Mouse (Mus musculus) forebrain, embryonic 13.5 days (tissue): ENCODE measurements around the gene Slc12a8. TPM values are rescaled to one million over a fixed set of nuclear protein-coding genes. Genes with fewer than 3 reads are reported as not detected.

Source experiments
- ATAC-seq: fragments of 200-750 bp; cut with Nextera tagmentation; 2 replicates; pipeline ENCODE4 v1.8.0; 2017
- H3K27ac ChIP-seq: fragments of 300-500 bp; sonication (generic); 2 replicates; pipeline ENCODE4 v1.5.1; 2015; ENCODE audit warnings: inconsistent platforms, mild to moderate bottlenecking, moderate library complexity
- H3K27me3 ChIP-seq: fragments of 300-500 bp; sonication (generic); 2 replicates; pipeline ENCODE4 v1.6.1; 2015; ENCODE audit warnings: mild to moderate bottlenecking, inconsistent platforms
- H3K36me3 ChIP-seq: fragments of 300-500 bp; sonication (generic); 2 replicates; pipeline ENCODE4 v1.6.1; 2015; ENCODE audit warnings: mild to moderate bottlenecking, inconsistent platforms; ENCODE audit not compliant: poor library complexity, severe bottlenecking
- H3K4me1 ChIP-seq: fragments of 300-500 bp; sonication (generic); 2 replicates; pipeline ENCODE4 v1.6.1; 2015; ENCODE audit warnings: inconsistent platforms
- H3K4me2 ChIP-seq: fragments of 300-500 bp; sonication (generic); 2 replicates; pipeline ENCODE4 v1.6.1; 2015; ENCODE audit warnings: inconsistent platforms, mild to moderate bottlenecking, moderate library complexity
- H3K4me3 ChIP-seq: fragments of 300-500 bp; sonication (generic); 2 replicates; pipeline ENCODE4 v1.5.1; 2015; ENCODE audit warnings: mild to moderate bottlenecking, inconsistent platforms
- H3K9ac ChIP-seq: fragments of 300-500 bp; sonication (generic); 2 replicates; pipeline ENCODE4 v1.6.1; 2015; ENCODE audit warnings: mild to moderate bottlenecking, inconsistent platforms
- H3K9me3 ChIP-seq: fragments of 300-500 bp; sonication (generic); replicated peaks from 2 replicates; pipeline ENCODE4 v1.6.1; 2016; ENCODE audit warnings: inconsistent platforms
- WGBS: fragments of 180-500 bp; shearing (Covaris S2); methylation state at CpG from one replicate; pipeline ENCODE4 v1.1.7; 2015; 5-methylcytosine and 5-hydroxymethylcytosine counted together
- polyA plus RNA-seq: library from polyadenylated mRNA; unstranded; fragments of >200 nt; fragmentation: Nextera tagmentation; extraction: Ambion mirVana; gene quantifications from 2 replicates; pipeline ENCODE4 v1.2.1, GENCODE M21; 2015

The Slc12a8 gene
- polyA plus RNA-seq, 1 experiment from 2014 or later, result 0.67 TPM

GRCm38 (mm10) chr16:33517627-33518026, 499 bp downstream of the Slc12a8 start:
- peak; percentile 39; the same call in 1 of the 2 replicates for ATAC-seq
- 14% methylated on average over 4 of the region's 4 CpGs for WGBS

GRCm38 (mm10) chr16:33518236-33518635, 1.1 kb downstream of the Slc12a8 start:
- Histone ChIP-seq H3K9ac (no peak overlapping the region), H3K4me3 (no peak overlapping the region), H3K4me2 (no peak overlapping the region), H3K27ac (no peak overlapping the region), H3K9me3 (no peaks in the 10 kb centered on the region), H3K27me3 (no peaks in the 10 kb centered on the region), H3K36me3 (no peaks in the 10 kb centered on the region), H3K4me1 (peaks cover 19% of the 10 kb centered on the region)
- 82% methylated on average over 7 of the region's 7 CpGs for WGBS
- ATAC-seq, result no peak

More at GRCm38 (mm10) chr16:33517627-33518026, 499 bp downstream of the Slc12a8 start:
- Histone ChIP-seq H3K9ac (no peak overlapping the region), H3K4me2 (peak overlapping the region; percentile 75), H3K27me3 (no peaks in the 10 kb centered on the region), H3K27ac (no peak overlapping the region), H3K4me3 (peak overlapping the region; percentile 38; the same call in 1 of the 2 replicates), H3K36me3 (no peaks in the 10 kb centered on the region), H3K9me3 (no peaks in the 10 kb centered on the region), H3K4me1 (peaks cover 19% of the 10 kb centered on the region)

GRCm38 (mm10) chr16:33519916-33520568, 2.9 kb downstream of the Slc12a8 start:
- WGBS, result 79% methylated on average over 6 of the region's 6 CpGs
- no peaks in the 10 kb centered on the region for H3K36me3 ChIP-seq
- H3K27me3 ChIP-seq, result no peaks in the 10 kb centered on the region

GRCm38 (mm10) chr16:33522516-33522915, 5.4 kb downstream of the Slc12a8 start:
- WGBS, result 75% methylated on average over 4 of the region's 4 CpGs
- Histone ChIP-seq H3K27ac (no peak overlapping the region), H3K4me2 (no peak overlapping the region), H3K36me3 (no peaks in the 10 kb centered on the region), H3K27me3 (no peaks in the 10 kb centered on the region), H3K4me3 (no peak overlapping the region), H3K4me1 (peaks cover 10% of the 10 kb centered on the region), H3K9me3 (no peaks in the 10 kb centered on the region), H3K9ac (no peak overlapping the region)
- ATAC-seq, result no peak

More at GRCm38 (mm10) chr16:33519916-33520568, 2.9 kb downstream of the Slc12a8 start:
- Histone ChIP-seq H3K4me1 (peaks cover 24% of the 10 kb centered on the region), H3K9me3 (no peaks in the 10 kb centered on the region), H3K9ac (no peak overlapping the region), H3K27ac (no peak overlapping the region), H3K4me3 (no peak overlapping the region), H3K4me2 (no peak overlapping the region)
- no peak for ATAC-seq

GRCm38 (mm10) chr16:33523571-33523970, 6.4 kb downstream of the Slc12a8 start:
- Histone ChIP-seq H3K9me3 (peaks cover 5% of the 10 kb centered on the region), H3K9ac (no peak overlapping the region), H3K36me3 (no peaks in the 10 kb centered on the region), H3K4me1 (0 out of 2 replicates have a peak, but pooled peaks cover 5% of the 10 kb centered on the region), H3K4me2 (no peak overlapping the region), H3K27me3 (no peaks in the 10 kb centered on the region), H3K27ac (no peak overlapping the region), H3K4me3 (no peak overlapping the region)
- WGBS, result 67% methylated on average over 10 of the region's 10 CpGs
- no peak for ATAC-seq

- Histone ChIP-seq H3K4me3 (no peak overlapping the region), H3K27me3 (no peaks in the 10 kb centered on the region), H3K9me3 (peaks cover 5% of the 10 kb centered on the region), H3K36me3 (no peaks in the 10 kb centered on the region), H3K27ac (no peak overlapping the region), H3K9ac (no peak overlapping the region), H3K4me1 (peaks cover 12% of the 10 kb centered on the region), H3K4me2 (no peak overlapping the region)
- ATAC-seq, result no peak
- 58% methylated on average over 11 of the region's 11 CpGs for WGBS
These were observed 12.7 kb downstream of the Slc12a8 start for GRCm38 (mm10) chr16:33529502-33530454.

- H3K27me3 ChIP-seq, result no peaks in the 10 kb centered on the region
- H3K4me2 ChIP-seq, result no peak overlapping the region
- no peak overlapping the region for H3K9ac ChIP-seq
- H3K36me3 ChIP-seq, result no peaks in the 10 kb centered on the region
- H3K4me3 ChIP-seq, result no peak overlapping the region
- peaks cover 5% of the 10 kb centered on the region for H3K9me3 ChIP-seq
- H3K4me1 ChIP-seq, result peaks cover 12% of the 10 kb centered on the region
- 88% methylated on average over 8 of the region's 8 CpGs for WGBS
- H3K27ac ChIP-seq, result no peak overlapping the region
- no peak for ATAC-seq
These were observed 14.1 kb downstream of the Slc12a8 start for GRCm38 (mm10) chr16:33531184-33531583.

- WGBS, result 89% methylated on average over 8 of the region's 8 CpGs
- Histone ChIP-seq H3K27me3 (no peaks in the 10 kb centered on the region), H3K36me3 (no peaks in the 10 kb centered on the region), H3K4me2 (no peak overlapping the region), H3K4me1 (peaks cover 9% of the 10 kb centered on the region; the same call in 1 of the 2 replicates), H3K27ac (no peak overlapping the region), H3K9me3 (no peaks in the 10 kb centered on the region), H3K4me3 (no peak overlapping the region), H3K9ac (no peak overlapping the region)
- ATAC-seq, result no peak
These were observed 19.3 kb downstream of the Slc12a8 start for GRCm38 (mm10) chr16:33536456-33536855.

- H3K9me3 ChIP-seq, result no peaks in the 10 kb centered on the region
- H3K4me1 ChIP-seq, result peaks cover 9% of the 10 kb centered on the region; the same call in 1 of the 2 replicates
- H3K27ac ChIP-seq, result 0 out of 2 replicates have a peak overlapping the region, but pooled peaks have one; percentile 31
- H3K9ac ChIP-seq, result no peak overlapping the region
- H3K4me2 ChIP-seq, result no peak overlapping the region
- H3K4me3 ChIP-seq, result no peak overlapping the region
- 80% methylated on average over 21 of the region's 21 CpGs for whole genome bisulfite sequencing
- no peak for ATAC-seq
- H3K36me3 ChIP-seq, result no peaks in the 10 kb centered on the region
- no peaks in the 10 kb centered on the region for H3K27me3 ChIP-seq
These were observed 20.5 kb downstream of the Slc12a8 start for GRCm38 (mm10) chr16:33537499-33538225.

GRCm38 (mm10) chr16:33544346-33544745, 27.2 kb downstream of the Slc12a8 start:
- H3K4me2 ChIP-seq, result no peak overlapping the region
- 97% methylated on average over 2 of the region's 2 CpGs for WGBS
- H3K36me3 ChIP-seq, result no peaks in the 10 kb centered on the region
- H3K9ac ChIP-seq, result no peak overlapping the region
- no peak overlapping the region for H3K27ac ChIP-seq
- no peaks in the 10 kb centered on the region for H3K9me3 ChIP-seq
- ATAC-seq, result no peak
- H3K4me1 ChIP-seq, result no peaks in the 10 kb centered on the region
- no peaks in the 10 kb centered on the region for H3K27me3 ChIP-seq
- H3K4me3 ChIP-seq, result no peak overlapping the region

- H3K27ac ChIP-seq, result no peak overlapping the region
- 90% methylated on average over 4 of the region's 4 CpGs for WGBS
- H3K27me3 ChIP-seq, result no peaks in the 10 kb centered on the region
- H3K4me2 ChIP-seq, result no peak overlapping the region
- H3K4me1 ChIP-seq, result no peaks in the 10 kb centered on the region
- H3K36me3 ChIP-seq, result no peaks in the 10 kb centered on the region
- no peaks in the 10 kb centered on the region for H3K9me3 ChIP-seq
- no peak overlapping the region for H3K4me3 ChIP-seq
- H3K9ac ChIP-seq, result no peak overlapping the region
- ATAC-seq, result no peak
These were observed 28.4 kb downstream of the Slc12a8 start for GRCm38 (mm10) chr16:33545530-33545929.
